Mouse (Mus musculus) heart, postnatal 0 days (tissue): ENCODE measurements around the gene Zic4.

Source experiments
- CTCF ChIP-seq: IDR thresholded peaks from 2 replicates; pipeline ENCODE4 v1.5.1; 2016; ENCODE audit warnings: antibody characterized with exemption, control low read depth, low read depth
- EP300 ChIP-seq: IDR thresholded peaks from 2 replicates; pipeline ENCODE4 v1.6.1; 2016; ENCODE audit warnings: antibody characterized with exemption, low read depth

DNA sequence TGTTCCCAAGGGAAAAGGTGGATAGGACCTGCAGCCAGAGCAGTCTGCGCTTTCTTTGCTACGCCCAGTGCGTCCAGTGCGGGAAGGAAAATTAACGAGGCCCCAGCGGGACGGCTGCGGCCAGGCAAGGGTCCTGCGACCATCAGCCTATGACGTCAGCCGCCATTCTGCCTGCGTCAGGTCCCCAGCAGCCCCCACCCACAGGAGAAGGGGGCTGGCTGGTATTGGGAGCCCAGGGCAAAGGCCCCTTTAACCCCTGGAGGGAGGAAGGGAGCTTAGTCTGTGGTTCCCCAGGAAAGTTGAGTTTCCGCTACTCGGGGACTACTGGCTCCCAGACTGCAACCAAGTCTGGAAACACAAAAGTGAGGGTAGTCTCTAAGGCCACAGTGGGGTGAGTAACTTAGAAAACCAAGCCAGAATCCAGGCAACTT is 11.3 kb upstream of the Zic4 start:
- TF ChIP-seq CTCF (no peak), EP300 (no peak)
